Mouse (Mus musculus) mouse embryonic stem cell (cell line): ENCODE measurements around the gene Armc2.

Source experiments
- in situ Hi-C, 2 experiments: fragments of 300-500 bp; cut with MboI; formaldehyde crosslinking; loops; 1 replicate in 1 of 2; 3 replicates in 1 of 2; pipeline ENCODE4 v1.14.3; 2019 to 2020; ENCODE audit warnings: low sequenced_read_pairs in 2 of 2, low pct_unique_long_range_greater_than_20kb in 1 of 2, mixed read lengths in 1 of 2; ENCODE audit not compliant: unreplicated experiment in 1 of 2

Gene Armc2

DNA sequence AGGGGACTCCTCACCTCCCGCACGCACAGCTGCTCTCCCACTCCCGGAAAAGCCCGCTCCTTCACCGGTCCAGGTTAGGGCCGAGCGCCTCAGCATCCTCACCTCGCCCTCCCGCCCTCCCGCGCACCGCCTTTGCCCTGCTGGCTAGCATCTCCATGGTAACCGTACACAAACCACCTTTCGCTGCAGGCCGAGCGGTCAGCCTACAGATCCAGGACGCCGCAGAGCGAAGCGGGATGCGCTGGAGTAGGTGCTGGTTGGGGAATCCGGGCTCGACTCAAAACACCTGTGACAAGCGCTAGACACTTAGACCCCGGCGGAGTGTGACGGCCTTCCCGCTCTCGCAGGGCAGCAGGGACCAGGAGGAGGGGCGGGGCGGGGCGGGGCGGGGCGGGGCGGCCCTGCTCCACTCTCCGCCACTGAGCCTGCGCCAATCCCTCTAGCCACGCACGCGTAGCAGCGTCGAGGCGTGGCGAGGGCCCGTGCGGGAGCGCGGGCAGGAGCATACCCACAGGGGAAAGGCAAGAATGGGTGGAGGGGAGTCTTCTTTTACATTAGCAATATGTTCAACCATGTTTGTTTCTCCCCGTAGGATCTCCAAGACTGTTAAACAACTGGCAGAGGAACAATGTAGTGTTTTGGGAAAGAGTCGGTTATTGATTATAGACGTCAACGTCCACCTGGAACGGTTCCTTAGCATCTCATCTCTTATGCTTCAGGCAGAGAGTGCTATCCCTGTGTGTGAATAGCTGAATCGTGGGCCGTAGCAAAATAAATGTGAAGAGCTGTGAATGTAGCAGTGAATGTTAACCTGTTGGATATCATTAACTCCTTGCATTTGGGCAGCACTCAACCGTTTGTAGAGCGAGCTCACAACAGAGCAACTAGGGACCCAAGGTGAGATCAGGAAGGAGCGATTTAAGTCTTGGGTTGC, at the start of gene Armc2:
TSS of gene Armc2 (minus strand) at position 427 of the 934 bp plus-strand sequence.
- in situ Hi-C loops = no loop called here

DNA sequence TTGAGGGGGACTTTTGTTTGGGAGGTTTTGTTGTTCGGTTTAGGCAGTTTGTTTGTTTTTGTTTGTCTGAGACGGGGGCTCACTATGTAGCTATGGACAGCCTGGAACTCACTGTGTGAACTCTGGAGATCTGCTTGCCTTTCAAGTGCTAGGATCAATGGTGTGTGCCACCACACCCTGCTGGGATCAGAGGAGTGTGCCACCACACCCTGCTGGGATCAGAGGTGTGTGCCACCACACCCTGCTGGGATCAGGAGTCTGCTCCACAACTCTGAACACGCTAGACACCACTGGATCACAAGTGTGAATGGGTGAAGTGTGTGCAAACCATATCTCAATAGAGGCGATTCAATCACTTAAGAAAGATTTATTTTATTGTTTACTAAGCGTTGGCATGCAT, 46.2 kb upstream of the Armc2 start:
- in situ Hi-C loops = no loop called here

DNA sequence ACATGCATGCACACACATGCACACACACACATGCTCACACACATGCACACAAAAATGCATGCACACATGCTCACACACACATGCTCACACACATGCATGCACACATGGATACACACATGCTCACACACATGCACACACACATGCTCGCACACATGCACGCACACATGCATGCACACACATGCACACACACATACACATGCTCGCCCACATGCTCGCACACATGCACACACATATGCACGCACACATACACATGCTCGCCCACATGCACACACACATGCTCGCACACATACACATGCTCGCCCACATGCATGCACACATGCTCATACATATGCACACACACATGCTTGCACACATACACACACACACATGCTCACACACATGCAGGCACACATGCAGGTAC, 41.3 kb upstream of the Armc2 start:
- in situ Hi-C loops = no loop called here

DNA sequence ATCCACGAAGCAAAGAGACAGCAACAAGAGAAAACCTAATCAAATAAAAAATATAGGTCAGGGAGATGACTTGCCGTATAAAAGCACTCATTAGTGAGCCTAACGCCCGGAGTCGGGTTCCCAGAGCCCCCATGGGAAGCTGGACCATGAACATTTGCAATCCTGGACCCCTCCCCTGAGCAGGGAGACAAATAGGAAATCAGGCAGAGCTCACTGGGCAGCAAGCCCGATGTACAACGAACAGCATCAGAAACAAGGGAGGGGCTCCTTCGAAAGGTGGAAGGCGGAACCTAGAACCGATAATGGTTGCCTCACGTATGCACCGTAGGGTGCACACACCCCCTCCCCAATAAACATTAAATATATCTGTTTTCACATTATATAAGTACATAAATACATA, 39.5 kb upstream of the Armc2 start:
- in situ Hi-C loops = no loop called here

DNA sequence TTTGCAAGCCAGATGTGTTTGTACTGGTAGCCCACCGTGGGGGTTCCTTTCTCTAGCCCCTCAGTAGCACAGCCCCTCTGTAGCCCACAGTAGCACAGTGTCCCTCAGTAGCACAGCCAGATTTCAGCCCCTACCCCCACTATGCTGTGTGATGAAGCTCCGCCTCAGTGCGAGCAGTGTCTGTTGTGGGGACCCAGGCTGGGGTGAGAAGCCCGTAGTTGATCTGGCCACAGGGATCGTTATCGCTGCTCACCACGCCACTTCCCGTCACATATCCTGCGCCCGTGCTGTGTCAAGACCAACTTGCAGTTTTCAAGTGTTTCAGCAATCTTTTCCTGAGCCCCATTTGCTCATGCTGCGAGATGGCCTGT, 39.0 kb upstream of the Armc2 start:
- in situ Hi-C loops = no loop called here

DNA sequence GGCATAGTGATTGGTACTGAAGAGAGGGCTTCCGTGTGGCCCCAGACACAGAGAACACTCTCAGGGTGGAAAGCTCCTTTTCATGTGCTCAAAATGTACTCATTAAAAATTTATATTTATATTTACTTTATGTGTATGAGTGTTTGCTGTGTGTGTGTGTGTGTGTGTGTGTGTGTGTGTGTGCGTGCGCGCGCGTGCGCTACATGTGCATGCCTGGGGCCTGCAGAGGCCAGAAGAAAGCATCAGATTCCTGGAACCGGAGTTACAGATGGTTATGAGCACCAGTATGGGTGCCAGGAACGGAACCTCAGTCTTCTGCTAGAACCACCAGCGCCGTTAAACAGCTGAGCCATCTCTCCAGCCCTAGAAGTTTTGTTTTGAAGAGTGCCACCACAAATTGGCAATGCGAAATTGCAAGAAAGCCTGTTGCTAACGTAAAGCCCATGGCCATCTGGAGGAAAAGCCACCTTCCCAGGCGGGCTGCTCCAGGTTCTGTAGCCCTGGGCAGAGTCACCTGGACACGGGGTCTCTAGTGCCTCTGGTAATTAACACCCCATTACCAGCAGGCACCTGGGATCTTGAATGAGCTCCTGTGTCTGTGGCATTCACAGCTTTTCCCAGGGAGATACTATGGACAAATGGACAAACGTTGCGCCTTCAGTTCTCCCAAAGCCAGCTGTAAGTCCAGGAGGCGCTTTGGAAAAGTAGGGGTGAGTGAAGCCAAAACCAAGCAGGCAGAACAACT, 38.4 kb upstream of the Armc2 start:
- in situ Hi-C loops = no loop called here

DNA sequence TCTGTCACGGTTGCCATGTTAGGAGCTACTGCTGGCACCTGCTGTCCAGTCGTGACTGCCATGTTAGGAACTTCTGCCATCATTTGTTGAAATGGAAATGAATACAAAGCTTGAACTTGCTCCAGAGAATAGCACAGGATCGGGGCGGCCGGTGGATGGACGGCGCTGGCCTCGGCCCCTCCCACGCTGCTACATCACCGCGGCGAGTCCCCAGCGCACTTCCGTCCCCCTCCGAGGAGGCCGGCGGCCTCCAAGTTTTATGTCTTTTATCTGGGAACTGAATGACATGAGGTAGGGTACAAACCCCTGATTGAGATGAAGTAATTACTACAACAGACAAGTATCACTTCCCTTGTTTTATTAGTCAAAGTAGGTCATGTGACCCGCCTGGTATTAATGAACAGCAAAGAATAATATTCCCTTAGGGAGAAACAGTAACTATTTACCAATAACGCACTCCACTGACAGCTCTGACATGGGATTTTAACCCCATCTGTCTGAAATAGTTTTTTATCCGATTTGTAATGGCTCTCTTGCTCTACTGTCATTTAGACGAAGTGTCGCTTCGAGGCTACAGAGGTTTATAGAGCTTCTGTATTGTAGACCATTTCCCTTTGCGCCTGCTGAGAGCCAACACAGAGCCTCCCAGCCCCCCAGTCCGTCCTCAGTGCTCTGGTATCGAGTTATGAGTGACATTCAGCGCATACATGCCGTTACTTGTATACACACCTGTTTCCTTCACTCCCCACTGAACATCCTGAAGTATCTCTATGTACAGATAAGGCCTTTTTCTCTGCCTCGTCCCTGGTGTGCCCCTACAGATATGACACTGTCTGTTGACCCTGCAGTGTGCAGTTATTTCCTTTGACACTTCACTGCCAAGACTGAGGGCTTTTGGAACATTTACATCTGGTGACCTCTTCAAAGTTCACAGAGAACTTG, 37.3 kb upstream of the Armc2 start:
- in situ Hi-C loops = no loop called here

DNA sequence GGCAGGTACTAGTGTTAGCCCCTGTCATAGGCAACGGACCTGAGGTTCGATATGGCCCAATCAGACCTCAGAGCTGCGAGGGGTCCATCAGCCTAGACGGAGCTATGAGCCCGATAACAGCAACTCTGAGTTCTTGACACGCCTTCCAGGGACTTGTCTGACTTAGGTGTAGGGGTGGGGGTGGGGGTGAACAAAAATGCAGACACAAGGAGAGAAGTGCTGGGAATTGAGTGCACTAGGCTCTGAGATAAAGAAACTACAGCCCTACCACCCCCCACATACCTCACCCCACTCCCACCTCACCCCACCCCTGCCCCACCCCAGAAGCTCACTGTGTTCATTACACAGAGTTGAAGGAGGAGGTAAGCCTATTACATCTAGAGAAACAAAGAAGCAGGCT, 32.8 kb upstream of the Armc2 start:
- in situ Hi-C loops = no loop called here

DNA sequence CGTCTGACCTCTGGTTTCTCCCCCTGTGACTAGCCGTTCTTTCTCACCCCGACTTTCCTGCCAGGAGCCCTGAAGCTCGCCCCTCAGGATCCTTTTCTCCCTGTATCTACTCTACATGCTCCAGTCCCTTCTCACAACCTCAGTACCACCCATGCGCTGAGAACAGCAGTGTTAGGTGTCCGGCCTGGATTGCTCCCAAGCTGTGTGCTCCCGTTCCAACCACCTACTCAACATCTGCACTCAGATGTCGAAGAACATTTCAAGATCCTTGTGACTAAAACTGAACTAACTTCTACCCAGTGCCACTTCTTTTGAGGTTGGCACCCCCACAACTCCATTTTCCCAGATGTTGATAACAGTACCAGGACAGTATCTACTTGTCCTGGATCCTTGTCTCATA, 30.4 kb upstream of the Armc2 start:
- in situ Hi-C loops = loop anchor here in 1 of 2 experiments (10.0 kb wide), 1 partner anchor 246 kb away; no protein-coding TSS in a partner anchor

DNA sequence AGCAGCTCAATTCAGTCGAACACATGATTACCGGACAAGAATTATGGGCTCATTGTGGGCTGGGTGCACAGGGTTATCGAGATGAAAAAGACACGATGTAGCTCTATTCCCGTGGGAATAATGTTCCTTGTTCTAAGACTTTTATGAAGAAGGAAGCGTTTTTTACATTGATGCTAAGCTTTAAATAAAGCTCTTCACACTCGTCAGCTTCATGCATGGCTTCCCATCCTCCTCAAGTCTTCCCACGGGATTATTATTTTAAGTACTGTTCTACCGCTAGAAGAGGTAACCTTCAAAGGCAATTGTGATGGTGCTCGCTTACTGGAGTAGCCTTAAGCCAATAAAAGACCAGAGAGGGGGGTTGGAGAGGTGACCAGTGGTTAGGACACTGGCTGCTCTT, 26.3 kb upstream of the Armc2 start:
- in situ Hi-C loops = loop anchor here in 1 of 2 experiments (10.0 kb wide), 1 partner anchor 250 kb away; no protein-coding TSS in a partner anchor

DNA sequence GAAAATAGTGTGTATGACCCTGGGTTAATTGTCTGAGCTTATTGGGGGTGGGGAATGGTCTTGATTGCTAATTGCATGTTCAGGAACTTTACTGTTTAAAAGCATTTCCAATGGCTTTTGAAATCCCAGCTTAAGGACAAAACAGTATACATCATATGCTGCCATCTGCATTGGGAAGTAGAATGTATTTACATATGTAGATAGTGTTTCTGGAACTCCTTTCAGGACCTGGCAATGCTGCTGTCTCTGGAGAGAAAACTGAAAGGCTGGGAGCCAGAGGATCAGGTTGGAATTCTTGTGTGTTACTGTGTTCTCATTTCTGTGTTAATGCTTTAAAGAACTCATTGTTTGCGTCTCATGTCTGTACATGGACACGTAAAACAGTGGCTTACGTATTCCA, 25.1 kb upstream of the Armc2 start:
- in situ Hi-C loops = loop anchor here in 1 of 2 experiments (10.0 kb wide), 1 partner anchor 251 kb away; no protein-coding TSS in a partner anchor

DNA sequence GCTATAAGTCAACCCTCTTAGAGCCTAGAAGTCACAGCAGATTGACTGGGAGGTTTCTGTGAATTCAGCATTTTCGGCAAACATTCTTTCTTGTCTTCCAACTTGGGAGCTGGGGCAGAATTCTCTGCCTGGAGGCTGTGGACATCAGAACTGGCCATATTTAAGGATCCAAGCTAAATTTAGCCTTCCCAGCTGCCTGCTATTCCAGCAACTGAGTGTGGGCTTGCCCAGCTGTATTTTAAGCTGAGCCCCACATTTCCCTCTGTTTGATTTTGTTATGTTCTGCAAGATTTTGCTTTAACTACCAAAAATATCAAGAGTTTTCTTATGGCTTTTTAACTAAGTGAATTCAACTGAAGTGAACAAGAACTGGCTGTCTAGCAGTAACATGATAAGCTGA, 24.6 kb upstream of the Armc2 start:
- in situ Hi-C loops = loop anchor here in 1 of 2 experiments (10.0 kb wide), 1 partner anchor 252 kb away; no protein-coding TSS in a partner anchor

DNA sequence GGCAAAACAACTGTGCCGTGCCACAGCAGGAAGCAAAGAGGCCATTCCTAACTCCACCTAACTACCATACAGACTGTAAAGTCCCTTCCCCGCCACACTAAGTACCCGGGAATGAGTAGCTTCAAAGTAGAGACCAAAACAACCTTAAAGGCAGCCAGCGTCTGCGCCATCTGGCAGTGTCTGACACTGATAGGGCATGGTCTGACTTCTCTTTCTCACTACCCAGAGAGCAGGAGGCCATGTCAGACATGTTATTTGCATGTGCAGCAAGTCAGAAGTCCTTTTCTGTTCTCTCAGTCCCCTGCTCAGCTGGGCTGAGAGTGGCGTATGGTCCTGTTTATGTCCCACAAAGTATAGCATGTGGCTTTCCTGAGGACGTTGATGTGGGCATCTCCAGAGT, 23.8 kb upstream of the Armc2 start:
- in situ Hi-C loops = loop anchor here in 1 of 2 experiments (10.0 kb wide), 1 partner anchor 253 kb away; no protein-coding TSS in a partner anchor

DNA sequence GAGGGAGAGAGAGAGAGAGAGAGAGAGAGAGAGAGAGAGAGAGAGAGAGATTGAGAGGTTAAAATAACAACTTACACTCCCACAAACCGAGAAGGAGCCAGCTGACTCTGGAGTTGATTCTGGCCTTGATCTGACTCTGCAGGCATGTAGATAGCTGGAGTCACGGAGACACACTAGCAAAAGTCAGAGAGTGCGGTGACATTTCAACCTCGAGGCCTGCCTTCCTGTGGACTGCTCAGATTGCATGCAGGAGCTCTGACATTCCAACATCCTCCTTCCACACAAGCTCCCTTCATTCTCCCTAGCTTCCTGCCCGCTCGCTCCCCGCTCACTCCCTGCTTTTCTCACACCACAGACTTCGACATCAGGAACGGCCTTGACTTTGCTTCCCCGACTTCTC, 20.3 kb upstream of the Armc2 start:
- in situ Hi-C loops = loop anchor here in 1 of 2 experiments (10.0 kb wide), 1 partner anchor 256 kb away; no protein-coding TSS in a partner anchor

DNA sequence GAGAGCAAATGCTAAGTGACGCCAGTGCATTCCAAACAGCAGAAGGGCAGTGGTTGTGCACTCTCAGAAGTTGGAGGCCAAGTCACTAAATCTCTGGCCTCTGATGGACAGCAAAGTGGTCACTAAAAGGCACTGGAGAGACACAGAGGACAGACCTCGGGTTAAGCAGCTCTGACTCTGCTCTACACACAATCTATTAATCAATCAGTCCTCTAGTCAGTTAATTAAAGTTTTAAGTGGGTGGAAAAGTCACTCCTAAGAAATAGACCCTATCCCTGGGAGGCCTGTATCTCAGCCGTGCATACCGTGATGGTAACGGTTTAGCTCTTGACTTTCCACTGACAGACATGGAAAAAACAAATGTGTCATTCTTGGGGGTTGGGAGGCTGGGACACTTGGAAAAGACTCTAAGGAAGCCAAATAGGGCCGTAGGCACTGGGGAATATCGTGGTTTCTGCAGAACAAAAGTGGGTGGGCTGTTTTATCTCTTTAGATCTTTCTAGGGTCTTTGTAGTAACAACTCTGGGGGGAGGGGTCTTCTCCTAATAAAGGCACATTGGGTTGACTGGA, 19.1 kb upstream of the Armc2 start:
- in situ Hi-C loops = loop anchor here in 1 of 2 experiments (10.0 kb wide), 1 partner anchor 257 kb away; no protein-coding TSS in a partner anchor

DNA sequence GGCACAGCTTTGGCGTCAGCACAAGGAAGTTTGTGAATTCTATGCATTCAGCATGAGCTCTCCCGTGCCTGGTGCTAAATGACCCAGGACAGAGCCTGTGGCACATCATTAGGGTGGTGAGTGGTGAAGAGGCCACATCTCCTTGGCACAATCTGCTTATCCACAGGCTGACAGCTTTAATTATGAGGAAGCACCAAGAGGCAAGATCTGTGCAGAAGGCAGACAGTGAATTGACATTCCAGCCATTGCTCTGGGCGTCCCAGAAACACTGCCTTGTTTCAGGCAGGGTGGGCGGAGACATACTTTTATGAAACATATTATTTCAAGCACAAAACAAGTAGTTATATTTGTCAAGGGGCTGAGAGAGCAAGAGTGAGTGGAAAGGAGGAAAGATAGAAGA, 18.6 kb upstream of the Armc2 start:
- in situ Hi-C loops = loop anchor here in 1 of 2 experiments (10.0 kb wide), 1 partner anchor 258 kb away; no protein-coding TSS in a partner anchor

DNA sequence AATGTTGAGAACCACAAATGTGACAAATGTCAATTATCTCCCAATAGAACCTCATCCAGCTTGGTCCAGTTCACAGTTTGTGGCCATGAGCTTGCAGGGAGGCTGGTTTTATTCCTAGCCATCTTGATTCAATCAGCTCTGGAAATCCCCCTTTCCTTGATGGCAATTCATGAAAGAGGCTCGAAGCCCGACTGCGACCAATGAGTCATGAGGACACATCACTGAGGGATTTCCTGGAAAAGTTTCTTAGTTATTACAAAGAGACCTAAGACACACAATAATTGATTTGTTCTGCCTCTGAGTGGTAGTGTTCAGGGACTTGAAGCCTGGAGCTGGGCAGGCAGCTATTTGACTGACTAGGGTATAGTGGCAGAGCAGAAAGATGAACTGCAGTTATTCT, 15.3 kb upstream of the Armc2 start:
- in situ Hi-C loops = loop anchor here in 1 of 2 experiments (10.0 kb wide), 1 partner anchor 261 kb away; no protein-coding TSS in a partner anchor

DNA sequence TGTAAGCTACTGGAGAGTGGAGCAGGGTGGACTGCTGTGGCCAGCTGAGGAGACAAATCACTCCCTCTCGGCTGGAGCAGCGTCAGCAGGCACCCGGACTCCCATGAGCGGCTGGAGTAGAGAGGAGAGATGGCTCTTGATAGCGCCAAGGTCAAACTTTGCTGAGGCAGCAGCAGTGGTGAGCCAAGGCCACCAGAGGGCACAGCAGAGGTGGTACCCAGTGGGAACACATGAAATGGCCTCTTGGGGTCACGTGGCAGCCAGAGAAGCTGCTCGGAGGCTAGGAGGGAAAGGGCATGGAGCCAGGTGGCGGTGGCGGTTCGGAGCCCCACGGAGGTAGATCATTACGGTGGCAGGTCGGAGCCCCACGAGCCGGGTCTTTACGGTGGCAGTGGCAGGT, 12.8 kb upstream of the Armc2 start:
- in situ Hi-C loops = loop anchor here in 1 of 2 experiments (10.0 kb wide), 1 partner anchor 264 kb away; no protein-coding TSS in a partner anchor
